Mouse (Mus musculus) liver, adult 2 months (tissue): Measurements from ENCODE around the gene Ptges2.
A peak's percentile ranks its signal among the peaks of the same experiment; 100 is the strongest.

Experiments
- CTCF ChIP-seq: fragments of 200-500 bp; IDR thresholded peaks from 2 replicates; pipeline ENCODE4 v1.5.1; 2011; ENCODE audit warnings: low read depth, low read length, control low read depth
- POLR2A ChIP-seq: fragments of 200-500 bp; IDR thresholded peaks from 2 replicates; pipeline ENCODE4 v1.6.1; 2011; ENCODE audit warnings: low read length, control low read depth; ENCODE audit not compliant: insufficient read depth; ENCODE audit errors: extremely low read depth

DNA sequence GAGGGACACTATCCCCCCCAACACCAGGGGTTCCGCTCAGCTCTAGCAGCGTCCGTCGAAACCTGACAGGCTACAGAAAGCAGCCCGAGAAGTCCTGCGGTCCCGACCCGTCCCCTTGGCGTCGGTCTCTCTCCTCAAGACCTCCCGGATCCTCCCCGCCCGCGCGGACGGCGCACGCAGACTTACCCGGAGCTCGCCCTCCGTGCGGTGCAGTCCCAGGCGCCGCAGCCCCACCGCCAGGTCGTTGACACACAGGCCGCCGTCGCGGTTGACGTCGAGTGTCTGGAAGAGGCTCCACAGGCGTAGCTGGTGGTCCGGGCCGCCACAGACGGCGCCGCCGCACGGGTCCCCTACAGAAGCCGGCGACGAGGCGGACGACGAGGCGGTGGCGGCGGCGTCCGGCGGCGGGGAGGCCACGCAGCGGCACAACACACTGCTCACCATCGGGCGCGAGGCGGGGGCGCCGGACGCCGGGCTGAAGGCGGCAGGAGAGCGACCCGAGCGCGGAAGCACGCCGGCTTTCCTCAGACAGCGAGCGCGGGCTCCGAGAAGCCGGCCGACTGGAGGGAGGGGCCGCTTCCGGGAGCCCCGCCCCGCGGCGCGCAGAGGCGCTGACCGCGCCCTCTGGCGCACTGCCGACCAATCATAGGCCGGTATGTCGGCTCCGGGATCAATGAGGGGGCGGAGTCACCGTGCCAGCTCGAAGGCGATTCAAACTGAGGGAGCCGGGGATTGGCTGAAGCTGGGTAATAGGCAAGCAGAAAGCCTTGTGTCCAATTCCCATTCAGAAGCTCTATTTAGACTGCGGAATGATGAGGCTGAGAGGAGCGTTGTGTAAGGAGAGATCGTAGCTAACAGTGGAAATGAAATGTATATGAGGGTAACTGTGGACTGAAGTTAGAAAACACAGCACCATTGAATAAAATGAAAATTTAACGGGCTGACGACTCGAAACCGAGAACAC lies 55.5 kb downstream of the Ptges2 start, which contains the start of gene Slc25a25:
- TF ChIP-seq CTCF (no peak), POLR2A (peak; percentile 78)
